Mouse (Mus musculus) brain, embryonic 14.5 days (tissue): ENCODE measurements at regions not wholly inside any gene's neighbourhood (a gene's known extent, or its start where the extent isn't known, plus 50 kb on each side); places are given as distances from the start of the nearest gene placed in this dataset.

Experiments used
- CTCF ChIP-seq: fragments of 200-500 bp; IDR thresholded peaks from 2 replicates; pipeline ENCODE4 v1.5.1; 2012; ENCODE audit warnings: inconsistent platforms, mild to moderate bottlenecking, moderate library complexity, borderline replicate concordance; ENCODE audit not compliant: insufficient read depth, insufficient read length; ENCODE audit errors: extremely low read depth
- POLR2A ChIP-seq: fragments of 200-500 bp; IDR thresholded peaks from 2 replicates; pipeline ENCODE4 v1.6.1; 2012; ENCODE audit warnings: mild to moderate bottlenecking, inconsistent platforms, borderline replicate concordance; ENCODE audit not compliant: poor library complexity, insufficient read depth, insufficient read length, severe bottlenecking; ENCODE audit errors: extremely low read depth

- TF ChIP-seq CTCF, result no peak
- TF ChIP-seq POLR2A, result no peak
Observed at GRCm38 (mm10) chr13:92969579-92969978, 125.0 kb downstream of the Mtx3 start.
